Mouse (Mus musculus) testis, postnatal 10 days (tissue): ENCODE data around the gene Pik3c2a.

ENCODE experiments used
- DNase-seq: peaks from one replicate; pipeline ENCODE4 v3.0.0; 2021; ENCODE audit warnings: low spot score

Pik3c2a gene

DNA sequence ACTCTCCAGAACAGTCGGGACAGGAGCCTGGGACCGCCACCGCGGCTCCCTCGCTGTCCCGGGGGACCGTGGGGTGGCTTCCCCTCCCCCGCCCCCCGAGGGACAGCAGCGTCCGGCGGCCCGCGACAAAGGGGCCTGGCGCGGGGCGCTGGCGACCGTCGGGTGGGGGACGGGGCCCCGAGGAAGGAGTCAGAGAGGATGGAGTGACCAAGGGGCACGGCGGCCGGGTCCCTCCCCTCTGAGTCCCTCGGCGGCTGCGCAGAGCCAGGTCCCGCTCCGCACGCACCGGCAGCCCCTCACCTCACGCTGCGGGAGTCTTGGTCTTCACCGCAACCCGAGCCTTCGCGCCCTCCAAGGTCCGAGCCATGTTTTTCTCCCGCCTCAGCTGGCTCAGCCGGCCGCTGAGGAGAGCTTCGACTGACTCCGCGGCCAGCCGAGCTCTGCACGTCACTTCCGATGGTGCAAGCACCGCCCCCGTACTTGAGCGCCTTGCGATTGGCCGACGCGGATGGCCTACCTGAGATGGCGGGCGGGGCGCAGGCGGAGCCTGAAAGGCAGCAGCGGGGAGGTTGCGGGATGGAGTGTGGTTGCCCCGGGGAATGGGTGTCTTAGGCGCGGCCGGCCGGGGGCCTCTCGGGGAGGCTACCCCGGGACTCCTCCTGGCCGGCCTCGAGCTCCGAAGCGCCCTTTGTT lies at the start of gene Pik3c2a:
TSS of gene Pik3c2a (minus strand) at position 446 of the 693 bp plus-strand sequence.
- peak; percentile 96 for DNase-seq

DNA sequence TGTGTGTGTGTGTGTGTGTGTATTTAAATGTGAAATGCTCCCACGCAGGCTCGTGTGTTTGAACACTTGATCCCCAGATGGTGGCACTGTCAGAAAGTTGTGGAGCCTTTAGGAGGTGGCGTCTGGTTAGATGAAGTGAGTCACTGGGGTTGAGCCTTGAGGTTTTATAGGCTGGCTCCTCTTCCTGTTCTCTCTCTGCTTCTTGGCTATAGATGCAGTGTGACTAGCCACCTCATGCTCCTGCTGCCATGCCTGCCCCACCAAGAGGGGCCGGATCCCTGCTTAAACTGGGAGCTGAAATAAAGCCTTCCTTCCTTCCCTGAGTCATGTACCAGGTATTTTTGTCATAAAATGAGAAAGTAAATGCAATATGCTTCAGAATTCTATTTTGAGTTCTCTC lies 47.9 kb upstream of the Pik3c2a start:
- no peak for DNase-seq

- no peak for DNase-seq
These were observed 41.9 kb upstream of the Pik3c2a start for GRCm38 (mm10) chr7:116485062-116485601.

DNA sequence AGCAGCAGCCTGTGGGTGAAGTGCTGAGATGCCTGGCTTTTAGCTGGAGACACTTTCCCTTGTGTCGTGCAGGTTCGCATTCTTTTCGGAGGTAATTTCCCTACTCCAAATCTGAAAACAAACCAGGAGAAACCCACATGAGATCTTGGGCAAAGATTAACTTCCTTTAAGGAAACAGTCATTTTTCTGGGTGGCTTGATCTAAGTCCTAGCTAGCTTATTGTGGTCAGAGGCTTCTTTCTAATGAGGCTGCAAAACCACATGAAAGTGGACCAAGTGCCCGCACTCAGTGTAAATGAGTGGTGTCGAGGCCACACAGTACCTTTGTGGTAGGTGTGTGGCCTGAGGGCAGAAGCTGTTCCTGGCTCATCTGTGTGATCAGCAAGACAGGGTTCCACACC lies 41.0 kb upstream of the Pik3c2a start:
- DNase-seq: no peak

GRCm38 (mm10) chr7:116483782-116484181 lies 40.5 kb upstream of the Pik3c2a start:
- DNase-seq: no peak

GRCm38 (mm10) chr7:116483106-116483505 lies 39.9 kb upstream of the Pik3c2a start:
- DNase-seq: no peak

DNA sequence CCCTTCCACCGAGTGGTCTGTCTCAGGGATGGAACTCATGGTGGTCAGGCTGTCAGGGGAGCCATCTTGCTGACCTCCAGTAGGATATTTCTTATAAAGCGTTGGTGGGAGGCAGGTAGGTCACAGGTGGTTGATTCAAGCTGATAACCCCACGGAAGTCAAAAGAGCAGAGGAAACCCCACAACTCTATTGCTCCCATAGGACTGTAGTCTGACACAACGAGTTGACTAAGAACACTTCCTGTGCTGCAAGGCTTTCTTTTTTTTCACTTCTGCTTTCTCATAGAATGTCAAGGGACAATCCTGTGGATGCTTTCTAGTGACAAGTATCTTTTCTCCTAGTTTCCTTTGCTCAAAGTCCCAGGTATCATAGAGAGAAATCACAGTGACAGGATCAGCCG lies 33.0 kb upstream of the Pik3c2a start:
- DNase-seq: no peak

DNA sequence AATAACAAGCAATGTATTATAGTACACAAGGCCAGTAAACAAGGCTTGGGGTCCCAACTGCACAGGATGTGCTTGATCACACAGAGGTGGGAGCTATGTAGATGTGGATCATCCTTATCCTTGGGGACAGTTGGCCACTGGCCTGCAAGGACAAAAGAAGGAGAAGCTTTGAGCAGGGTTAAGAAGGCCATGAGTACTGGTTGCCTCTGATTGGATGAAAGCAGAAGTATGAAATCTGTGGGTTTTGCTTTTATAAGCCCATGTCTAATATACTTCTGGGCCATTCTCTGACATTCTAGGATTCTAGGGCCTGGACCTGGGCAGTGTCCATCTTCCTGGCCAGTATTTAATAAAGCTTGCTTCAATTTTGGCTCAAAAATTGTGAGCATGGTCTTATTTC lies 32.6 kb upstream of the Pik3c2a start:
- no peak for DNase-seq

- DNase-seq: no peak
These were observed 18.9 kb upstream of the Pik3c2a start for GRCm38 (mm10) chr7:116462114-116462513.

- no peak for DNase-seq
These were observed 15.8 kb upstream of the Pik3c2a start for GRCm38 (mm10) chr7:116458985-116459441.

DNA sequence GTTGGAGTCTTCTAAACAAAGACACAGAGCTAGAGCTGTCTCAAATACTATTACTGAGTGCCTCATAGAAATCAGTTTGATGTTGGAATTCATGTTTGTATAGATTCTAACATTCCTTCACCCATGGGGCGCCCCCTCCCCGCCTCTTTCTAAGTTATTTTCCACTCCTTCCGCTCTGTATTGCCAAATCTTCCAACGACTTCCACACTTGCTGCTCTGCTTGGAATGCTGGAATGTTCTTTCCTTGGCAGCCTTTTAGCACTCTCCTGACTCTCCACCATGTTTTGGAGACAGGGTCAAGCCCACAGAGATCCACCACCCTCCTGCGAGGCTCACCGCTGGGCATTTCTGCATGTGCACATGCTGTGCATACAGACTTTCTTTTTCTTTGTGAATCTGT lies 14.1 kb upstream of the Pik3c2a start:
- DNase-seq: no peak

GRCm38 (mm10) chr7:116456964-116457363 lies 13.7 kb upstream of the Pik3c2a start:
- DNase-seq: no peak

DNA sequence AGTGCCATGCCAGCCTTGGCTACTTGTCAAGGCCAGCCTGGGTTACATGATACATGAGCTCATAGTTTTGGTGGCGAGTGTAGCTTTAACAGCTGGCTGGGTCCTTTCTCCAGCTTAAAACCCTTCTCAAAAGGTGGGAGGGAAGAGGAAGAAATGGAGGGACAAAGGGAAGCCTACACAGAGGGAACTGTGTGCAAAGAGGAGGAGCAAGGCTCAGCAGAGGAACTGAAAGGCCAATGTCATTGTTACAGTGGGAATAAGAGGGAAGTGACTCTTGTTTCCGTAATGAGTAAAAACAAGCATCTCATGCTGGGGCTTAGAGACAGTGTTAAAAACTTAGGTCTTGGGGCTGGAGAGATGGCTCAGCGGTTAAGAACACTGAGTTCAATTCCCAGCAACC lies 3.4 kb upstream of the Pik3c2a start:
- no peak for DNase-seq

DNA sequence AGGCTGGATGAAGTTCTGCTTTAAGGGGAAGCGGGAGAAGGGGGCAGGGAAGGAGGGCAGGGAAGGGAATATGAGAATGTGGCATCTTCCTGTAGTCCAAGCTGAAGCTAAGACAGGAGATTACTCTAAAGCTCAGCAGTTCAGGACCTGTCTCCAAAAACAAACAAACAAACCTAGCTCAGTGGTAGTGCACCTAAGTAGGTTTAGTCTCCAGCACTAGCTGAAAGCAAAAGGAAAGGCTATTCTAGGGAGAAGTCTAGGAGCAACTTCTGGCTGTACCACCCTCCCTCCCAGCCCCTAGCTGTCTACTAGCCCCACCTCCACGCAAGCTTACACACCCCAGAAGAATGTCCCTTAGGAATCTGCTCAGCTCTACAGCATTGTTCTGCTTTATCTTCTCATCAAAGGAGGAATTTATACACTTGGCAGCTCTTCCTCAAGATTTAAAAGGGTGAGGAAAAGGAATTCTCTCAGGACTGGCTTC lies 1.1 kb upstream of the Pik3c2a start:
- DNase-seq: no peak

DNA sequence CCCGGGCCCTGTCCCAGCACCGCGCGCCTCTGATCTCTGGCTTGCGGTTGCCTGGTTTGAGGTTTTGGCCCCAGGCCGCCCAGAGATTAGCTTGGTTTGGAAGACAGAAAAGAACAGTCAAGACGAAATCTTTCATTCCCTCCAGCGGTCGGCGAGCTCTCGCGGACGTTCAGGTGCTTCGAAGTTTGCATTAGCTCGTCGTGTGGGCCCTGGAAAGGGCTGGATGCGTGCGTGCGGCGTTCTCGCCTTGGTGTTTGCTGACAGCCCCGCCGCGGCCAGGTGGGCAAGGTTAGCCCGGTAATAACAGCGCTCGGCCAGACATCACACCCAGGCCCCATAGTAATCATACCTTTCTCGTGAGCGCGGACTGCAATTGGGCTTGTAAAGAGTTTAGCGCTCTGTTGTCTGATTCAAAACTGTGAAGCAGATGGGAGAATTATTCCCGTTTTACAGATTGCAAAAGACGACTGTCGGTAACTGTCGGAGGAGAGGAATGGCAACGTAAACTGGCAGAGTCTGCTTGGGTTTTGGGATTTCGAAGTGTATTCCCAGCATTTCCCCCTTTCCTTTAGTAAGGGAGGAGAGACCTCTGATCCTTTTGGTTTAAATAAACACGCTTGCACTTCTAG lies 562 bp upstream of the Pik3c2a start:
- DNase-seq: no peak

GRCm38 (mm10) chr7:116442226-116442625 lies 1.0 kb downstream of the Pik3c2a start:
- no peak for DNase-seq

- no peak for DNase-seq
These were observed 1.9 kb downstream of the Pik3c2a start for GRCm38 (mm10) chr7:116441346-116441745.

DNA sequence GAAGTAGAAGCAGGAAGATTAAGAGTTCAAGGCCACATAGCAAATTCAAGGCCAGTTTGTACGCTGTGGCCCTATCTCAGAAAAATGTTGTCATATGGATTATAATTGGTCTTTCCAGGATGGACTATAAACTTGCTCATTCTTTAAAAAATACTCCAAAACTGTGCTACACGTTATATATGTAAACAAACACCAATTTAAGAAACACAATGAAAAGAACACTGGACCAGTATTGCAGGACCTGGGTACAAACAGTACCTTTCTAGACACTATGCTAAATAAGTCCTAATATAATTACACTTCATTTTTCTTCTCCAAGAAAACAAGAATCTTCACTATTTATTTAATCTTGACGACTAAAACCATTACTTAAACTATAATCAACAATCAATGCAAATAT lies 11.6 kb downstream of the Pik3c2a start:
- DNase-seq: no peak

GRCm38 (mm10) chr7:116430926-116431325 lies 12.3 kb downstream of the Pik3c2a start:
- no peak for DNase-seq

- DNase-seq: no peak
These were observed 16.0 kb downstream of the Pik3c2a start for GRCm38 (mm10) chr7:116427206-116427605.

DNA sequence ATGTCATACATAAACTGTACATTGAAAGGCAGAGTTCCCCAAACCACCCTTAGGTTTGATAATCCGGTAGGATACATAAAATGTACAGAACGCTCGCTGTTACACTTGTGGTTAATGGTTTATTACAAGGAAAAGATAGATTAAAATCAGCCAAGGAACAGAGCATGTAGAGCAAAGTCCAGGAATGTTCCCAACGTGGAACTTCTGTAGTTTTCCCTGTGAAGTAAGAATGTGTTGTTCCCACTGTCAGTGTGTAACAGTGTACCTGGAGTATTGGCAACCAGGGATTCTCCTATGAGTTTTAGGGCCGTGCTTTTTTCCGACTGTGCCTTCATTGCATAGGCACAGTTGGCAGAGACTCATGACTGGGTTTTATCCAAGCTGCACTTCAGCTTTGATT lies 17.5 kb downstream of the Pik3c2a start:
- no peak for DNase-seq

- no peak for DNase-seq
These were observed 22.2 kb downstream of the Pik3c2a start for GRCm38 (mm10) chr7:116421081-116421480.

GRCm38 (mm10) chr7:116409438-116409837 lies 33.8 kb downstream of the Pik3c2a start:
- no peak for DNase-seq
